Mouse (Mus musculus) liver, embryonic 14.5 days (tissue): ENCODE results near the gene Dpf3.

ENCODE experiments used
- CTCF ChIP-seq: IDR thresholded peaks from 2 replicates; pipeline ENCODE4 v1.5.1; 2016; ENCODE audit warnings: antibody characterized with exemption, low read depth, control low read depth
- EP300 ChIP-seq: IDR thresholded peaks from 2 replicates; pipeline ENCODE4 v1.6.1; 2016; ENCODE audit warnings: antibody characterized with exemption, low read depth

GRCm38 (mm10) chr12:83499256-83499655, 11.7 kb upstream of the Dpf3 start:
- TF ChIP-seq CTCF = no peak
- no peak for TF ChIP-seq EP300
